Mouse (Mus musculus): Measurements from ENCODE around the gene Ly86.

- TF ChIP-seq CTCF (IDR thresholded peaks at IDR 0.05; ENCODE audit: low read depth) (no peak), EP300 (IDR thresholded peaks at IDR 0.05; ENCODE audit: low read depth) (no peak)
Measured at GRCm38 (mm10) chr13:37358112-37358511, 13.1 kb downstream of the Ly86 start.
